Mouse (Mus musculus) C2C12 (cell line): Measurements from ENCODE around the gene Map4k5.

Experiments used
- CTCF ChIP-seq: IDR thresholded peaks from one replicate; pipeline ENCODE4 v1.5.1; 2011; ENCODE audit not compliant: control insufficient read depth, insufficient read depth, insufficient read length
- MYOG ChIP-seq: IDR thresholded peaks from one replicate; pipeline ENCODE4 v1.6.1; 2011; ENCODE audit not compliant: control insufficient read depth, insufficient read length; ENCODE audit errors: extremely low read depth

- TF ChIP-seq CTCF (no peak), MYOG (no peak)
These were observed 15.5 kb upstream of the Map4k5 start for GRCm38 (mm10) chr12:69908511-69908900.
